Mouse (Mus musculus): ENCODE results near the gene Myo1a. TPM values are rescaled to one million over a fixed set of nuclear protein-coding genes. Genes with fewer than 3 reads are reported as not detected.

The Myo1a gene
- total and polyA plus RNA-seq, 2 experiments from 2014 or later: 0.04 TPM; not detected in 1

DNA sequence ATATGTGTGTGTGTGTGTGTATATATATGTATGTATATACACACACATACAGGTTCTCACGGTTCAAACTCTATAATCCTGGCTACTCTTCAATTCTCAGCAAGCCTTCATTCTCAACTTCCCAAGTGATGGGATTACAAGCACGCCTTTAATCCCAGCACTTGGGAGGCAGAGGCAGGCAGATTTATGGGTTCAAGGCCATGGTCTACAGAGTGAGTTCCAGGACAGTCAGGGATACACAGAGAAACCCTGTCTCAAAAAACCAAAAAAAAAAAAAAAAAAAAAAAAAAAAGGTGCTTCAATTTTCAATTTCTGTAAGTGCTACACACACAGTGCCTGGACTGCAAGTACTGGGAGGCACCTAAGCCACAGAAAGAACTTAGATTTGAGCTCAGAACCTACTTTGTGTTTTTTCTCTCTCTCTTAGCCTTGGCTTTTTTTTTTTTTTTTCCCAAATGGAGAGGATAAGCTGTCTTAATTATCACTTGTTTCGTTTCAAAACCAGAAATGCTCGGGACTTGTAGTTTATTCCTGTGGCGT lies 29.0 kb upstream of the Myo1a start:
- H3K9ac ChIP-seq (replicated peaks; ENCODE audit: low read depth, low read length): no peak overlapping the region
- peaks cover 10% of the 10 kb centered on the region; the same call in 1 of the 2 replicates for H3K4me1 ChIP-seq (ENCODE audit: control insufficient read depth, insufficient read depth)
- TF ChIP-seq EP300 (IDR thresholded peaks at IDR 0.05; ENCODE audit: low read depth) (no peak), CTCF (IDR thresholded peaks at IDR 0.05; ENCODE audit: low read depth) (no peak)
- peak overlapping the region; percentile 82 for H3K4me3 ChIP-seq (ENCODE audit: low read depth, low read length)
- H3K36me3 ChIP-seq (replicated peaks; ENCODE audit: control insufficient read depth, insufficient read depth, low read length): no peaks in the 10 kb centered on the region
- 47% methylated on average over 5 of the region's 5 CpGs for WGBS
- no peaks in the 10 kb centered on the region for H3K27me3 ChIP-seq (ENCODE audit: control insufficient read depth, insufficient read depth, low read length)
- no peaks in the 10 kb centered on the region for H3K9me3 ChIP-seq (replicated peaks; ENCODE audit: control insufficient read depth, low read length)
- DNase-seq (ENCODE audit: low spot score) (no peak), ATAC-seq (ENCODE audit: insufficient read depth, low read depth) (no peak)
- peak overlapping the region; percentile 70 for H3K27ac ChIP-seq (ENCODE audit: low read depth)
- H3K4me2 ChIP-seq (ENCODE audit: low read depth, low read length): peak overlapping the region; percentile 98

DNA sequence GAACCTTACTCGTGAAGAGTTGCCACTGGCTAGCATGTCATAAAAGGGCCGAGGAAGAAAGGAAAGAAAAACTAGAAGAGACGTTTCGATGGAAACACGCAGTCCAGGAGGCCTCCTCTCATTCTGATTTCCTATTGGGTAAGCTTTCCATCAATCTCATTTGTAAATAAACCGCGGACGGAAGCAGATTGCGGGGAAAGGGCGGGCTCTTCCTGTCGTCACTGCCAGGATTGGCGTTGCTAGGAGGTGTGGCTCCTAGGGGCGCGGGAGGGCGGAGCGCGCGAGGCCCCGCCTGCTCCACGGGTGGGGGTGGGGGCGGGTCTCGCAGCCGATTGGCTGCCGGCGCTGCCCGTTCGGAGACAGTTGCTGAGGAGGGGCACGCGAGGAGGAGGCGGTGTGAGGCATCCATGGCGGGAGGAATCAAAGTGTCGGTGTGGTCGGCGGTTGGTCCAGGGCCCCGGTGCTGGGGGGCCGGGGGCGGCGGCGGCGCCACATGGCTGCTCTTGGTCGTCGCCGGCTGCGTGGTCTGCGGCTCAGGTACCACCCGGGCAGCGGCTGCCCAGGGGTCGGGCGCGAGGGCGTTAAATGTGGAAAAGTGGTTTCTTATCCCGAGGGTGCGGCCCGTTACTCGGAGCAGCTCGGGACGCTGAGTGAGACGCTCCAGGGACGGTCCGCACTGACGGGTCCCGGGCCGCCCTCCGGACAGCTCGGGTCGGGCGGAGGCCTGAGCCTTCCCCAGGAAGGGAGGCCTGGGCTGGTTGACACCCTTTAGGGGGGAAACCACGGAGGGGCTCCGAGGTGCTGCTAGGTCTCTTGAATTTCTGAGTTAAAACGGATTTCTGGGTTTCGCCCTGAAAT lies 28.1 kb upstream of the Myo1a start:
- under 1% methylated on average over 65 of the region's 71 CpGs for WGBS
- TF ChIP-seq EP300 (IDR thresholded peaks at IDR 0.05; ENCODE audit: low read depth) (no peak), CTCF (IDR thresholded peaks at IDR 0.05; ENCODE audit: low read depth) (no peak)

DNA sequence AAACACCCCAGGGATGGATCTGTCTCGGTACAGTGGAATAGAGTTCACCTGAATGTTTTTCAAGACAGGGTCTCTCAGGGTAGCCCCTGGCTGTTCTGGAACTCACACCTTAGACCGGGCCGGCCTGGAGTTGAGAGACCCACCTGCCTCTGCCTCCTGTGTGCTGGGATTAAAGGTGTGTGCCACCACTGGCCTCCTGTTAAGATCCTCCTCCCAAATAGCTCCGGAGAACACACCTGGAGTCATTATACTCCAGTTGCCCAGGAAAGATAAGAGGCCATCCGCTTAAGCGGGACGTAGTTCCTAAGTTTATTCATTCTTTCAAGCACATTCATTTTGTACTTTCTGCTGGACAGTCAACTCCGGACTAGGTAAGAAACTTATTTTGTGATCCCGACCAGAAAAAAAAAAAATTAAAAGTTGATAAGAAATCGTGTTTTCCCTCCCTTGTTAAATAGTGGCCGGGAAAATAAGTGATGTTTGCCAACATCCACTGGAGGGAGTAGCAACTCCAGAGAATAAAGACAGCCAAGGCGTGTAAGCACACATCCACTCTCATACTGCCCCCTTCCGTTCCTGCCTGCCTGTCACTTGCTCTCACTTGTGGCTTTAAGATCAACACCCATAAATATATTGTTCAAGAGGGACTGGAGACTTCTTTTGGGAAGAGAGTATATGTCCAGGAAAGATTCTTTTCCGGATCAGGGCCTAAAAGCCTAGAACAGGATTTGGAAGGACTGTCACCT lies 27.2 kb upstream of the Myo1a start:
- H3K4me3 ChIP-seq (ENCODE audit: low read depth, low read length): peak overlapping the region; percentile 82
- 6% methylated on average over 14 of the region's 14 CpGs for WGBS
- H3K36me3 ChIP-seq (replicated peaks; ENCODE audit: control insufficient read depth, insufficient read depth, low read length): no peaks in the 10 kb centered on the region
- no peaks in the 10 kb centered on the region for H3K9me3 ChIP-seq (replicated peaks; ENCODE audit: control insufficient read depth, low read length)
- DNase-seq (ENCODE audit: low spot score) (peak; percentile 92), ATAC-seq (ENCODE audit: insufficient read depth, low read depth) (no peak)
- no peaks in the 10 kb centered on the region for H3K27me3 ChIP-seq (ENCODE audit: control insufficient read depth, insufficient read depth, low read length)
- TF ChIP-seq CTCF (IDR thresholded peaks at IDR 0.05; ENCODE audit: low read depth) (peak; percentile 91), EP300 (IDR thresholded peaks at IDR 0.05; ENCODE audit: low read depth) (no peak)
- peaks cover 10% of the 10 kb centered on the region; the same call in 1 of the 2 replicates for H3K4me1 ChIP-seq (ENCODE audit: control insufficient read depth, insufficient read depth)
- peak overlapping the region; percentile 98 for H3K4me2 ChIP-seq (ENCODE audit: low read depth, low read length)
- H3K27ac ChIP-seq (ENCODE audit: low read depth): peak overlapping the region; percentile 62; the same call in 1 of the 2 replicates
- H3K9ac ChIP-seq (replicated peaks; ENCODE audit: low read depth, low read length): peak overlapping the region; percentile 69

More for the DNA sequence above, 28.1 kb upstream of the Myo1a start:
- Histone ChIP-seq H3K27me3 (ENCODE audit: control insufficient read depth, insufficient read depth, low read length) (no peaks in the 10 kb centered on the region), H3K4me2 (ENCODE audit: low read depth, low read length) (peak overlapping the region; percentile 98), H3K9me3 (replicated peaks; ENCODE audit: control insufficient read depth, low read length) (no peaks in the 10 kb centered on the region), H3K9ac (replicated peaks; ENCODE audit: low read depth, low read length) (peak overlapping the region; percentile 69), H3K27ac (ENCODE audit: low read depth) (peak overlapping the region; percentile 70), H3K36me3 (replicated peaks; ENCODE audit: control insufficient read depth, insufficient read depth, low read length) (no peaks in the 10 kb centered on the region), H3K4me1 (ENCODE audit: control insufficient read depth, insufficient read depth) (peaks cover 10% of the 10 kb centered on the region; the same call in 1 of the 2 replicates), H3K4me3 (ENCODE audit: low read depth, low read length) (peak overlapping the region; percentile 82)
- ATAC-seq (ENCODE audit: insufficient read depth, low read depth) (peak; percentile 95), DNase-seq (ENCODE audit: low spot score) (peak; percentile 99)

DNA sequence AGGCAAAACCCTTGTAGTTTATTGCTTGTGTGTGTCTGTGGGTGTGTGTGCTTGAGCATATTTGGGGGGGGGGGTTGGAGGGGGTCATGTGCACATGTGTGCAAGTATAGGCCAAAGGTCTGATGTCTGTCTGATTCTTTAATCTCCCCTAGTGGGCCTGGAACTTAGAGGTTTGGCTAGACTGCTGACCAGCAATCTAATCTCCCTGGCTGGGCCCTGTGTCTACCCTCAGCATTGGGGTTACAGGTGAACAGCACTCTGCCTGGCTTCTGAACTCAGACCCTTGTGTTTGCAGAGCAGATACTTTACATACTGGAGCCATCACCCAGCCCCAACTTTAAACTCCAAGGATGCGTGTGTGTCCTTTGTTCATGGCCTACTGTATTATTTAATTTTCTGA lies 25.8 kb upstream of the Myo1a start:
- 90% methylated on average over 1 of the region's 1 CpGs for WGBS

DNA sequence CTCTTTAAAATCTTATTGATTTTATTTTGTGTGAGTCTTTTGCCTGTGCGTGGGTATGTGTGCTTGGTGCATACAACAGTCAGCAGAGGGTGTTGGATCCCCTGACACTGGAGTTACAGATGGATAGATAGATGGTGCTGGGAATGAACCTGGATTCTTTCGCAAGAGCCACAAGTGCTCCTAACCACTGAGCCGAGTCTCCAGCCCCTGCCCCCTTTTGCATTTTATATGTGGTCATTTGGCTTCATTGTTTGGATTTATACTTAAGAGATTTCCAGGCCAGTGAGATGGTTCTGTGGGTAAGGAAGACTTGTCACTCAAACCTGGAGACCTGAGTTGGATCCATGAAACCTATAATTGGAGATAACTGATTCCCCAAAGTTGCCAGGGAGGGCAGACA lies 25.1 kb upstream of the Myo1a start:
- Histone ChIP-seq H3K4me1 (ENCODE audit: control insufficient read depth, insufficient read depth) (peaks cover 10% of the 10 kb centered on the region; the same call in 1 of the 2 replicates), H3K4me3 (ENCODE audit: low read depth, low read length) (no peak overlapping the region), H3K4me2 (ENCODE audit: low read depth, low read length) (no peak overlapping the region), H3K36me3 (replicated peaks; ENCODE audit: control insufficient read depth, insufficient read depth, low read length) (no peaks in the 10 kb centered on the region), H3K9me3 (replicated peaks; ENCODE audit: control insufficient read depth, low read length) (no peaks in the 10 kb centered on the region), H3K27ac (ENCODE audit: low read depth) (no peak overlapping the region), H3K9ac (replicated peaks; ENCODE audit: low read depth, low read length) (no peak overlapping the region), H3K27me3 (ENCODE audit: control insufficient read depth, insufficient read depth, low read length) (no peaks in the 10 kb centered on the region)
- TF ChIP-seq EP300 (IDR thresholded peaks at IDR 0.05; ENCODE audit: low read depth) (no peak), CTCF (IDR thresholded peaks at IDR 0.05; ENCODE audit: low read depth) (no peak)
- DNase-seq (ENCODE audit: low spot score) (no peak), ATAC-seq (ENCODE audit: insufficient read depth, low read depth) (no peak)
- WGBS: 80% methylated on average over 3 of the region's 3 CpGs

More for the DNA sequence above, 25.8 kb upstream of the Myo1a start:
- no peaks in the 10 kb centered on the region for H3K36me3 ChIP-seq (replicated peaks; ENCODE audit: control insufficient read depth, insufficient read depth, low read length)
- no peak for DNase-seq (ENCODE audit: low spot score)
- TF ChIP-seq EP300 (IDR thresholded peaks at IDR 0.05; ENCODE audit: low read depth) (no peak), CTCF (IDR thresholded peaks at IDR 0.05; ENCODE audit: low read depth) (no peak)
- H3K27ac ChIP-seq (ENCODE audit: low read depth): no peak overlapping the region
- H3K27me3 ChIP-seq (ENCODE audit: control insufficient read depth, insufficient read depth, low read length): no peaks in the 10 kb centered on the region
- H3K9me3 ChIP-seq (replicated peaks; ENCODE audit: control insufficient read depth, low read length): no peaks in the 10 kb centered on the region
- H3K4me3 ChIP-seq (ENCODE audit: low read depth, low read length): no peak overlapping the region
- ATAC-seq (ENCODE audit: insufficient read depth, low read depth): no peak
- no peak overlapping the region for H3K9ac ChIP-seq (replicated peaks; ENCODE audit: low read depth, low read length)
- H3K4me2 ChIP-seq (ENCODE audit: low read depth, low read length): no peak overlapping the region
- peaks cover 10% of the 10 kb centered on the region; the same call in 1 of the 2 replicates for H3K4me1 ChIP-seq (ENCODE audit: control insufficient read depth, insufficient read depth)
